Mouse (Mus musculus) limb, embryonic 14.5 days (tissue): Measurements from ENCODE around the gene Them5. TPM values are rescaled to one million over a fixed set of nuclear protein-coding genes. Genes with fewer than 3 reads are reported as not detected.

Experiments
- ATAC-seq: fragments of 200-750 bp; cut with Nextera tagmentation; 2 replicates; pipeline ENCODE4 v1.8.0; 2017; ENCODE audit warnings: low read depth, moderate number of reproducible peaks, moderate TSS enrichment; ENCODE audit not compliant: low FRiP score
- DNase-seq: peaks from one replicate; pipeline ENCODE4 v3.0.0-alpha.2; 2015; ENCODE audit warnings: low spot score
- H3K27ac ChIP-seq: fragments of 300-500 bp; sonication (generic); replicated peaks from 2 replicates; pipeline ENCODE4 v1.5.1; 2014; ENCODE audit warnings: low read depth, mild to moderate bottlenecking, low read length, moderate library complexity, mixed read lengths
- H3K27me3 ChIP-seq: fragments of 300-500 bp; sonication (generic); 2 replicates; pipeline ENCODE4 v1.6.1; 2014; ENCODE audit warnings: low read length, mixed read lengths; ENCODE audit not compliant: control insufficient read depth, insufficient read depth
- H3K36me3 ChIP-seq: fragments of 300-500 bp; sonication (generic); 2 replicates; pipeline ENCODE4 v1.6.1; 2014; ENCODE audit warnings: mild to moderate bottlenecking, low read length, moderate library complexity, mixed read lengths; ENCODE audit not compliant: control insufficient read depth, insufficient read depth
- H3K4me1 ChIP-seq: fragments of 300-500 bp; sonication (generic); 2 replicates; pipeline ENCODE4 v1.6.1; 2014; ENCODE audit warnings: antibody characterized with exemption, low read length, mixed read lengths; ENCODE audit not compliant: control insufficient read depth, insufficient read depth
- H3K4me2 ChIP-seq: fragments of 300-500 bp; sonication (generic); replicated peaks from 2 replicates; pipeline ENCODE4 v1.6.1; 2014; ENCODE audit warnings: low read depth, mild to moderate bottlenecking, low read length, moderate library complexity; ENCODE audit not compliant: severe bottlenecking
- H3K4me3 ChIP-seq: fragments of 300-500 bp; sonication (generic); replicated peaks from 2 replicates; pipeline ENCODE4 v1.5.1; 2014; ENCODE audit warnings: low read length
- H3K9ac ChIP-seq: fragments of 300-500 bp; sonication (generic); 2 replicates; pipeline ENCODE4 v1.6.1; 2014; ENCODE audit warnings: mild to moderate bottlenecking, low read depth, low read length, moderate library complexity; ENCODE audit not compliant: severe bottlenecking
- H3K9me3 ChIP-seq: fragments of 300-500 bp; sonication (generic); 2 replicates; pipeline ENCODE4 v1.6.1; 2016; ENCODE audit warnings: low read length; ENCODE audit not compliant: control insufficient read depth
- POLR2A ChIP-seq: fragments of 200-500 bp; IDR thresholded peaks from 2 replicates; pipeline ENCODE4 v1.8.0; 2012; ENCODE audit warnings: inconsistent platforms, mild to moderate bottlenecking, moderate library complexity, borderline replicate concordance; ENCODE audit not compliant: insufficient read depth, insufficient read length; ENCODE audit errors: extremely low read depth
- WGBS: fragments of 180-500 bp; shearing (Covaris S2); extraction: QIAGEN DNeasy Blood & Tissue Kit; methylation state at CpG from one replicate; pipeline ENCODE4 v1.1.7; 2014; 5-methylcytosine and 5-hydroxymethylcytosine counted together
- polyA plus RNA-seq, 2 experiments: library from polyadenylated mRNA; depleted of rRNA in 1 of 2; stranded (reverse) in 1 of 2; unstranded in 1 of 2; fragments of >200 nt; fragmentation: Nextera tagmentation in 1 of 2; extraction: Ambion mirVana in 1 of 2; gene quantifications; 2 replicates each; pipeline versions ENCODE4 v1.2.1 to v1.2.3; 2012 to 2014

Them5 gene
- polyA plus RNA-seq, 2 experiments, result 17.8 to 73.5 TPM

DNA sequence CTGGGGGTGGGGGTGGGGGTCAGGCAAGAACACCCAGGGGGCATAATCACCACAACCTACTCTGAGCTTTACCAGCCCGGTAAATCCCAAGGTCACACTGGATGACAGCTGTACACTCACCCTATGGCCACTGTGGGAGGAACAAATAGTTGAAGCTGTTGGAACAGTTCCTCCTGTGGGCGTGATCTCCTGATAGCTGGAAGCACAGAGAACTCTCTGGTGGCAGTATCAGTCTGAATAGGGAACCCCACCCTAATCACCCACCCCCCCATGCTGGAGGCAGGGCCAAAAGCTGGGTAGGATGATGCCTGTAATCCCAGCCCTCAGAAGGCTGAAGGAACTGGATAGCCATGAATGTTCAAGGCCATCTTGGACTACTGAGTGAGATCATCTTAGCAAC is 27.8 kb downstream of the Them5 start:
- Histone ChIP-seq H3K27ac (no peak overlapping the region), H3K4me1 (peaks cover 26% of the 10 kb centered on the region), H3K9ac (no peak overlapping the region), H3K27me3 (peaks cover 12% of the 10 kb centered on the region; the same call in 1 of the 2 replicates), H3K36me3 (no peaks in the 10 kb centered on the region), H3K4me3 (no peak overlapping the region), H3K4me2 (no peak overlapping the region), H3K9me3 (no peaks in the 10 kb centered on the region)
- ATAC-seq (no peak), DNase-seq (no peak)
- WGBS, result 57% methylated on average over 2 of the region's 2 CpGs
- no peak for TF ChIP-seq POLR2A

DNA sequence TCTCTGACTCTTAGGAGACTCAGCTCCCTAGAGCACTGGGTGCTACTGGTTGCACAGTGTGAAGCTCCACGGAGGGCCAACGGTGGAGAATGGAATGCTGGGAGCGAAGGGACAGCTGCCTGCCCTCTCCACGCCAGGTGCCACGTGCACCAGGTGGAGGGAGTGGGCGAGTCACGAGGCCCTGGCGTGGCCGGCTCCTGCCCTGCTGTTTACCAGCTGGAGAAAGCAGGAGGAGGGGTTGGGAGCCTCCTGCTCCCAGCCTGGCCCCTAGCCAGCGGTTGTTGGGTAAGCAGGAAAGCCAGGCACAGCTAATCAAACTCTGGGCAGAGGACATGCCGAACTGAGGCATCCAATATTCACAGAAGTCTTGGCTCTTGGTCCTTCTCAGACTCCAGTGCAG is 29.7 kb downstream of the Them5 start:
- H3K36me3 ChIP-seq, result no peaks in the 10 kb centered on the region
- no peak overlapping the region for H3K27ac ChIP-seq
- under 1% methylated on average over 11 of the region's 11 CpGs for WGBS
- H3K9ac ChIP-seq, result 0 out of 2 replicates have a peak overlapping the region, but pooled peaks have one; percentile 7
- no peak overlapping the region for H3K4me3 ChIP-seq
- H3K4me2 ChIP-seq, result peak overlapping the region; percentile 21
- peaks cover 26% of the 10 kb centered on the region for H3K4me1 ChIP-seq
- no peaks in the 10 kb centered on the region for H3K27me3 ChIP-seq
- no peaks in the 10 kb centered on the region for H3K9me3 ChIP-seq
- no peak for TF ChIP-seq POLR2A
- DNase-seq (peak; percentile 48), ATAC-seq (peak; percentile 67)

DNA sequence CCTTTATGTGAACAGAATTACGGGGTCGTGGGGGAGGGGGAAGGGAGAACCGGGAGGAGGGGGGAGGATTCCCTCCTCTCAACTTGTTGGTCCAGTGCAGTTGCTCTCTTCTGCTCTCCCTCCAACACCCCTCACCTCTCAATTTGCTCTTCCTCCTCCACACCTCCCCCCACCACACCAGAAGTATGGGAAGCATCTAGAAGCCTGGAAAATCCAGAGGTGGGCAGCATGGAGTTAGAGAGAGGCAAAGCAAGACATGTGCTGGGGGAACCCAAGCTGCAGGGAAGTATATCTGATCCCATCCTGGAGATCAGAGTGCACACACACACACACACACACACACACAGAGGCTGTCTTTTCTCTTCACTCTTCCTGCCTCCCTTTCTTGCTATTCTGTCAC is 30.1 kb downstream of the Them5 start:
- ATAC-seq (peak; percentile 17), DNase-seq (no peak)
- Histone ChIP-seq H3K4me2 (peak overlapping the region; percentile 21), H3K27me3 (no peaks in the 10 kb centered on the region), H3K36me3 (no peaks in the 10 kb centered on the region), H3K27ac (no peak overlapping the region), H3K4me1 (peaks cover 29% of the 10 kb centered on the region), H3K4me3 (no peak overlapping the region), H3K9ac (no peak overlapping the region), H3K9me3 (no peaks in the 10 kb centered on the region)
- TF ChIP-seq POLR2A, result no peak
- 0% methylated on average over 2 of the region's 3 CpGs for WGBS

DNA sequence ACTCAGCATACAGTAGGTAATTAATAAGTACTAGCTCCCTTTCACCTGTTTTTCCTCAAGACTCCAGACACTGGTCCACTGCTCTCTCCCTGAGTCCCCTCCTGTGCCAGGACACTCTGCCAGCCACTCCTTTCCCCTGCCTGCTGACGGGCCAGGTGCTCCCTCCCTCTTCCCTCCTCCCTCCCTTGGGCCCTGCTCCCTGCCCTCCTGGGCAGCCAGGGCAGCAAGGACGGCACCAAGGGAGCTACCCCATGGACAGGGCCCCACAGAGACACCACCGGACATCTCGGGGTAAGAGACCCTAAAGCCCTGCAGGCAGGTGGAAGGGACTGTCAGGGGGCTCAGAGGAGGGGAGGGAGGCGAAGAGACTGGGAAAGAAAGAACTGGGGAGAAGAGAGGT is 30.7 kb downstream of the Them5 start, which contains the start of gene Rorc:
Gene Rorc (plus strand): TSS at position 154 of the 400 bp plus-strand sequence.
- Histone ChIP-seq H3K9me3 (no peaks in the 10 kb centered on the region), H3K27me3 (no peaks in the 10 kb centered on the region), H3K4me2 (peak within 1 kb of the TSS; percentile 43), H3K36me3 (no peaks in the 10 kb centered on the region), H3K9ac (peak within 1 kb of the TSS; percentile 25), H3K4me3 (peak within 1 kb of the TSS; percentile 11), H3K27ac (no peak within 1 kb of the TSS), H3K4me1 (peaks cover 34% of the 10 kb centered on the region)
- DNase-seq (no peak), ATAC-seq (no peak)
- no peak for TF ChIP-seq POLR2A
- WGBS, result 18% methylated on average over 5 of the region's 5 CpGs

DNA sequence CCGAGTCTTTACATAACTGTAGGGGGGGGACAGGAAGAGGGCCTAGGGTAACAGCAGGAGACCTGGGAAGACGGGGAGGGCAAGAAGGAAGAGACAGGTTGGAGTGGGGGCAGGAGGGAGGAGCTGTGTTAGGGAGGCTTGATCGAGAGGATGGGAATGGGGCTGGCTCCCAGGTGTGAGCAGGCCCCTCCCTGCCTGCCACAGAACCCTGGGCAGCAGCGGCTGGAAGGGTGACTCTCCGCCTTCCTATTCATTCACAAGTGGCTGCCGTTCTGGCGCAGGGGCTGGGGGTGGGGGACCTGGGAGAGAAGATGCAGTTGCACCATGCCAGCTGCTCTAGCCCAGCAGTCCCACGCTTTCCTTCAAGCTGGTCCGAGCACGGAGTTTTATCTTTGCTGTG is 31.2 kb downstream of the Them5 start:
- ATAC-seq (no peak), DNase-seq (no peak)
- Histone ChIP-seq H3K27ac (no peak overlapping the region), H3K9ac (peak overlapping the region; percentile 25), H3K27me3 (no peaks in the 10 kb centered on the region), H3K4me2 (peak overlapping the region; percentile 43), H3K9me3 (no peaks in the 10 kb centered on the region), H3K4me1 (peaks cover 34% of the 10 kb centered on the region), H3K36me3 (no peaks in the 10 kb centered on the region), H3K4me3 (peak overlapping the region; percentile 11)
- 5% methylated on average over 10 of the region's 10 CpGs for WGBS
- no peak for TF ChIP-seq POLR2A

DNA sequence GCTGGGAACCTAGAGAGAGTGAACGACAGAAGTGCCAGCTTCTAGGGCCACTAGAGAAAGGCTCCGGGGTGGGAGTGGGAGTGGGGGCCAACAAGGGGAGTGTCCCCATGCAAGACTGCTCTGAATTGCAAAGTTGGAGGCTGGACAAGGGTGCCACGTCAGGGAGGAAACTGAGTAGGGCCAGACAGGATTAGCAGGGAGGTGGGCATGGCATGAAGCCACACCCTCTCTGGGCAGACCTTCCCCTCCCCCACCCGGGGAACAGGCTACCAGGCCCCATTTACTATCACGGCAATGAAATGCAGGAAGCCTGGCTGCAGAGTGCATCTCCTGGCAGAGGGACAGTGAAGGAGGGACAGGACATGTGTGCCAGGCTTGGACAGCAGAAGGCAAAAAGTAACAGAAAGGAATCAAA is 31.7 kb downstream of the Them5 start:
- ATAC-seq (no peak), DNase-seq (peak; percentile 27)
- peak overlapping the region; percentile 25 for H3K9ac ChIP-seq
- H3K27ac ChIP-seq, result no peak overlapping the region
- H3K4me1 ChIP-seq, result peaks cover 34% of the 10 kb centered on the region
- H3K9me3 ChIP-seq, result no peaks in the 10 kb centered on the region
- no peaks in the 10 kb centered on the region for H3K36me3 ChIP-seq
- peak overlapping the region; percentile 43 for H3K4me2 ChIP-seq
- peak overlapping the region; percentile 11; the same call in 1 of the 2 replicates for H3K4me3 ChIP-seq
- 2% methylated on average over 5 of the region's 5 CpGs for WGBS
- H3K27me3 ChIP-seq, result no peaks in the 10 kb centered on the region
- TF ChIP-seq POLR2A, result no peak
